Mouse (Mus musculus) C2C12 (cell line): ENCODE measurements around the gene Dhx9. TPM values are rescaled to one million over a fixed set of nuclear protein-coding genes. Genes with fewer than 3 reads are reported as not detected.
"Not testable (repeated sequence)": the region's sequence is repeated elsewhere in the genome, so short reads cannot be mapped to it uniquely, and the experiment has no call there.

Experiments
- H3K27me3 ChIP-seq: one replicate; pipeline ENCODE4 v1.6.1; 2011; ENCODE audit not compliant: control insufficient read depth, insufficient read depth, insufficient read length
- H3K36me3 ChIP-seq: one replicate; pipeline ENCODE4 v1.6.1; 2011; ENCODE audit not compliant: control insufficient read depth, insufficient read depth
- H3K4me3 ChIP-seq: one replicate; pipeline ENCODE4 v1.5.1; 2011; ENCODE audit warnings: mild to moderate bottlenecking, control low read depth; ENCODE audit not compliant: poor library complexity, insufficient read depth, severe bottlenecking
- H3K79me2 ChIP-seq: one replicate; pipeline ENCODE4 v1.6.1; 2011; ENCODE audit not compliant: control insufficient read depth, insufficient read depth
- H3K79me3 ChIP-seq: one replicate; pipeline ENCODE4 v1.6.1; 2011; ENCODE audit warnings: low read depth, control low read depth
- H3ac ChIP-seq: one replicate; pipeline ENCODE3; 2011; ENCODE audit warnings: low read depth; ENCODE audit not compliant: control insufficient read depth, insufficient read length
- CEBPB ChIP-seq: IDR thresholded peaks from one replicate; pipeline ENCODE4 v1.6.1; 2011; ENCODE audit warnings: low read depth, mild to moderate bottlenecking, control low read depth, moderate library complexity
- CTCF ChIP-seq: IDR thresholded peaks from one replicate; pipeline ENCODE4 v1.5.1; 2011; ENCODE audit not compliant: control insufficient read depth, insufficient read depth, insufficient read length
- FOSL1 ChIP-seq: IDR thresholded peaks from one replicate; pipeline ENCODE4 v1.8.0; 2011; ENCODE audit warnings: mild to moderate bottlenecking, low read length; ENCODE audit not compliant: poor library complexity, insufficient read depth, severe bottlenecking
- MAX ChIP-seq: IDR thresholded peaks from one replicate; pipeline ENCODE4 v1.6.1; 2011; ENCODE audit warnings: mild to moderate bottlenecking, control low read depth
- MYOD1 ChIP-seq: IDR thresholded peaks from one replicate; pipeline ENCODE4 v1.6.1; 2011; ENCODE audit warnings: low read depth; ENCODE audit not compliant: control insufficient read depth, insufficient read length
- MYOG ChIP-seq: IDR thresholded peaks from one replicate; pipeline ENCODE4 v1.6.1; 2011; ENCODE audit not compliant: control insufficient read depth, insufficient read length; ENCODE audit errors: extremely low read depth
- USF1 ChIP-seq: IDR thresholded peaks from one replicate; pipeline ENCODE4 v1.6.1; 2011; ENCODE audit warnings: low read depth, mild to moderate bottlenecking, control low read depth, moderate library complexity
- polyA plus RNA-seq: library from polyadenylated mRNA; unstranded; fragments of >200 nt; fragmentation: generic; extraction: Trizol; gene quantifications from one replicate; pipeline ENCODE4 v1.2.1, GENCODE M21; 2012; ENCODE audit warnings: missing spikeins

Dhx9 gene
- polyA plus RNA-seq, 1 experiment, result 53.1 TPM

GRCm38 (mm10) chr1:153424271-153424670 is 63.2 kb downstream of the Dhx9 start:
- TF ChIP-seq MYOD1 (no peak), CEBPB (no peak), USF1 (no peak), MAX (no peak), FOSL1 (no peak), CTCF (no peak), MYOG (no peak)
- no peaks in the 10 kb centered on the region for H3K79me2 ChIP-seq
- H3K4me3 ChIP-seq, result no peak overlapping the region
- no peak overlapping the region for H3ac ChIP-seq
- no peaks in the 10 kb centered on the region for H3K79me3 ChIP-seq
- no peaks in the 10 kb centered on the region for H3K36me3 ChIP-seq
- peaks cover 5% of the 10 kb centered on the region for H3K27me3 ChIP-seq

- H3K79me2 ChIP-seq, H3ac ChIP-seq, H3K79me3 ChIP-seq, H3K36me3 ChIP-seq, H3K27me3 ChIP-seq, H3K4me3 ChIP-seq: not testable (repeated sequence)
These were observed 69.7 kb downstream of the Dhx9 start for GRCm38 (mm10) chr1:153417805-153418204.

GRCm38 (mm10) chr1:153416271-153416832 is 71.1 kb downstream of the Dhx9 start:
- not testable (repeated sequence) for H3K79me3 ChIP-seq, H3K4me3 ChIP-seq, H3ac ChIP-seq, H3K36me3 ChIP-seq, H3K27me3 ChIP-seq, H3K79me2 ChIP-seq

- H3K4me3 ChIP-seq, H3ac ChIP-seq, H3K27me3 ChIP-seq, H3K79me3 ChIP-seq, H3K79me2 ChIP-seq, H3K36me3 ChIP-seq: not testable (repeated sequence)
These were observed 71.7 kb downstream of the Dhx9 start for GRCm38 (mm10) chr1:153415742-153416141.

GRCm38 (mm10) chr1:153414962-153415361 is 72.5 kb downstream of the Dhx9 start:
- Histone ChIP-seq H3K27me3 (no peaks in the 10 kb centered on the region), H3K36me3 (no peaks in the 10 kb centered on the region), H3K4me3 (no peak overlapping the region), H3K79me2 (no peaks in the 10 kb centered on the region), H3ac (no peak overlapping the region), H3K79me3 (no peaks in the 10 kb centered on the region)
- TF ChIP-seq USF1 (no peak), CTCF (no peak), FOSL1 (no peak), CEBPB (no peak), MAX (no peak), MYOG (no peak), MYOD1 (no peak)

GRCm38 (mm10) chr1:153414114-153414723 is 73.2 kb downstream of the Dhx9 start:
- not testable (repeated sequence) for H3K79me3 ChIP-seq, H3K79me2 ChIP-seq, H3K36me3 ChIP-seq, H3K4me3 ChIP-seq, H3ac ChIP-seq, H3K27me3 ChIP-seq

- H3K79me2 ChIP-seq, H3K4me3 ChIP-seq, H3K79me3 ChIP-seq: not testable (repeated sequence)
These were observed 74.0 kb downstream of the Dhx9 start for GRCm38 (mm10) chr1:153413397-153414020.

GRCm38 (mm10) chr1:153412663-153413396 is 74.6 kb downstream of the Dhx9 start:
- H3K79me3 ChIP-seq, H3K36me3 ChIP-seq, H3K79me2 ChIP-seq, H3K27me3 ChIP-seq, H3K4me3 ChIP-seq, H3ac ChIP-seq: not testable (repeated sequence)

More at GRCm38 (mm10) chr1:153413397-153414020, 74.0 kb downstream of the Dhx9 start:
- not testable (repeated sequence) for H3K36me3 ChIP-seq, H3ac ChIP-seq, H3K27me3 ChIP-seq
